Mouse (Mus musculus) kidney, embryonic 15.5 days (tissue): ENCODE data around the gene Zfp609. TPM values are rescaled to one million over a fixed set of nuclear protein-coding genes. Genes with fewer than 3 reads are reported as not detected.
"Not testable (repeated sequence)": the region's sequence is repeated elsewhere in the genome, so short reads cannot be mapped to it uniquely, and the experiment has no call there.

ENCODE experiments used
- ATAC-seq: fragments of 200-750 bp; cut with Nextera tagmentation; replicated peaks from 2 replicates; pipeline ENCODE4 v1.8.0; 2017; ENCODE audit warnings: moderate TSS enrichment; ENCODE audit not compliant: low FRiP score
- H3K27ac ChIP-seq: fragments of 300-500 bp; sonication (generic); 2 replicates; pipeline ENCODE4 v1.5.1; 2015; ENCODE audit warnings: mild to moderate bottlenecking, inconsistent platforms
- H3K27me3 ChIP-seq: fragments of 300-500 bp; sonication (generic); 2 replicates; pipeline ENCODE4 v1.6.1; 2015; ENCODE audit warnings: inconsistent platforms
- H3K36me3 ChIP-seq: fragments of 300-500 bp; sonication (generic); 2 replicates; pipeline ENCODE4 v1.6.1; 2015; ENCODE audit warnings: inconsistent platforms
- H3K4me1 ChIP-seq: fragments of 300-500 bp; sonication (generic); 2 replicates; pipeline ENCODE4 v1.6.1; 2015; ENCODE audit warnings: inconsistent platforms
- H3K4me2 ChIP-seq: fragments of 300-500 bp; sonication (generic); 2 replicates; pipeline ENCODE4 v1.6.1; 2015; ENCODE audit warnings: moderate library complexity, mild to moderate bottlenecking, inconsistent platforms
- H3K4me3 ChIP-seq: fragments of 300-500 bp; sonication (generic); replicated peaks from 2 replicates; pipeline ENCODE4 v1.5.1; 2015; ENCODE audit warnings: mild to moderate bottlenecking, inconsistent platforms
- H3K9ac ChIP-seq: fragments of 300-500 bp; sonication (generic); 2 replicates; pipeline ENCODE4 v1.6.1; 2015; ENCODE audit warnings: mild to moderate bottlenecking, inconsistent platforms
- H3K9me3 ChIP-seq: fragments of 300-500 bp; sonication (generic); replicated peaks from 2 replicates; pipeline ENCODE4 v1.6.1; 2016; ENCODE audit warnings: inconsistent platforms
- WGBS: fragments of 180-500 bp; shearing (Covaris S2); methylation state at CpG from one replicate; pipeline ENCODE4 v1.1.7; 2015; ENCODE audit warnings: mixed read lengths; 5-methylcytosine and 5-hydroxymethylcytosine counted together
- polyA plus RNA-seq: library from polyadenylated mRNA; unstranded; fragments of >200 nt; fragmentation: Nextera tagmentation; extraction: Ambion mirVana; gene quantifications from 2 replicates; pipeline ENCODE4 v1.2.1, GENCODE M21; 2015

Zfp609 gene
- polyA plus RNA-seq, 1 experiment from 2014 or later = 7.4 TPM

DNA sequence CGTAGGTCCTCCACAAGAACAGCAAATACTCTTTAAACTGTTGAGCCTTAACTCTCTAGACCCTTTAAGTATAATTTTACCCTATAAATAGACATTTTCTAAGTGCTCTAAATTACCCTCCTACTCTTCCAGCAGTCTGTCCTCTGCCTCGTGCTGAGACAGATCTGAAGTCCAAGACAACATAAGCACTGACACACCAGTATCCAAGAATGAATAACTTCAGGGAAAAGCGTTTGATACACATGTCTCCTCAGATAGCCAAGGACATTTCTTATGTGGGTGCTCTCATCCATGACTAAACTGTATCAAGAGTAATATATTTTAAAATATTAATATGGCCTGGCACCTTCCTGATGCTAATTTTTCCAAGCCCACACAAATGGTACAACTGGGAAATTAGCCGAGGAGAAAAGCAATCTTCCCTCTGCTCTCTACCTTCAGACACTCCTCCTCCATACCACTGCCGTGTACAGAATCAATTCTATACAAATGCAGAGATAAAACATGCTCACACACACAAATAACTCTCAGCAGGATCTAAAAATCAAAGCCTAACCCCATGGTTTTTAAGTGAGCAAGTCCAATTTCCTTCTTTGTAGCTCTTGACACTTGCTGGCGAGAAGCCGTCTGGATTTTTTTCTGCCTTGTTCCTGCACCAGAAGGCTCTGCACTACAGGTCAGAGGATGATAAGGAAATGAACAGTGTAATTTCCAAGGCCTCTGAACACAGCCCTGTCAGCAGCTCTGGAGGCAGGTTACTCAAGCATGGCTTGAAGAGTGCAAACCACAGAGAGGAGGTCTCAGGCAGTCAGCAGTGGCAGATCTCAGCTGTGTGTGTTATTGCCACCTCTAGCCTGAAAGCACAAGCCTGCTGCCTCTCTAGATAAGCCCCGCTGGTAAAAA is 40.2 kb downstream of the Zfp609 start:
- ATAC-seq = peak; percentile 88
- peak overlapping the region; percentile 75 for H3K27ac ChIP-seq

DNA sequence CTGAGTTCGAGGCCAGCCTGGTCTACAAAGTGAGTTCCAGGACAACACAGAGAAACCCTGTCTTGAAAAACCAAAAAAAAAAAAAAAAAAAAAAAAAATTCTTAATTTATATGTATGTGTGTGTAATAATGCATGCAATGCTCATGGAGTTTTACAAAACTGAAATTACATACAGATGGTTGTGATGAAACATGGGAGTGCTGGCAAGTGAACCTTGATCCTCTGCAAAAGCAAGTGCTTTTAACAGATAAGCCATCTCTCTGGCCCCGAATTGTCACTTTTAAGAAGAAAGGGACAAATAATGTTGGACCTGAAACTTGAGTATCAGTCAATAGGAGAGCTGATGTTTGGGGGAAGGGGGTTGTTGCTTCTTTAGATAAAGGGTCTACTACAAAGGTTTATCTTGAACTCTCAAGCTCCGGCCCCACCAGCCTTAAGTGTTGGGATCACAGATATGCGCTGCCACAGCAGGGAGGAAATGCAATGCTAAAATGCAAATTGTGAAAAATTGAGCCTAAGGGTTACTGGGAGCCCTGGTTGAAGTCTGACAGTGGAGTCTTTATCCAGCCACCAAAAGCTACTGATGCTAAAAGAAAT is 41.5 kb downstream of the Zfp609 start:
- ATAC-seq = no peak
- Histone ChIP-seq H3K9me3 (no peaks in the 10 kb centered on the region), H3K4me3 (no peak overlapping the region), H3K9ac (no peak overlapping the region), H3K27ac (no peak overlapping the region), H3K27me3 (no peaks in the 10 kb centered on the region), H3K4me2 (no peak overlapping the region), H3K36me3 (no peaks in the 10 kb centered on the region), H3K4me1 (peaks cover 18% of the 10 kb centered on the region)
- WGBS = 82% methylated on average over 4 of the region's 4 CpGs

More for the DNA sequence above, 40.2 kb downstream of the Zfp609 start:
- Histone ChIP-seq H3K4me3 (no peak overlapping the region), H3K36me3 (no peaks in the 10 kb centered on the region), H3K27me3 (no peaks in the 10 kb centered on the region), H3K9me3 (no peaks in the 10 kb centered on the region), H3K9ac (no peak overlapping the region), H3K4me2 (0 out of 2 replicates have a peak overlapping the region, but pooled peaks have one; percentile 5), H3K4me1 (peaks cover 31% of the 10 kb centered on the region)
- WGBS = 27% methylated on average over 8 of the region's 8 CpGs

DNA sequence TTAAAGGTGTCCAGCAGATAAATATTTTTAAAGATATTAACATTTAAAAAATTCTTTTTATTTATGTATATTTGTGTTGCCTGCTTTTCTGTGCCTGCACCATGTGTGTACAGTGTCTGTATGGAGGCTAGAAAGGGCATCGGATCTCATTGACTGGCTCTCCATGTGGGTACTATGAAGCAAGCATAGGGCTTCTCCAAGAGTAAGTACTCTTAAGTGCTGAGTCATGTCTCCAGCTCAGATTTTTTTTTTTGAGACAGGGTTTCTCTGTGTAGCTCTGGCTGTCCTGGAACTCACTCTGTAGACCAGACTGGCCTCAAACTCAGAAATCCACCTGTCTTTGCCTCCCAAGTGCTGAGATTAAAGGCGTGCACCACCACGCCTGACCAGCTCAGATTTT is 47.7 kb downstream of the Zfp609 start:
- WGBS = 88% methylated on average over 3 of the region's 3 CpGs
- not testable (repeated sequence) for H3K9me3 ChIP-seq, H3K36me3 ChIP-seq, H3K27ac ChIP-seq, H3K4me3 ChIP-seq, H3K9ac ChIP-seq, ATAC-seq, H3K4me2 ChIP-seq, H3K27me3 ChIP-seq
- peaks cover 18% of the 10 kb centered on the region for H3K4me1 ChIP-seq

DNA sequence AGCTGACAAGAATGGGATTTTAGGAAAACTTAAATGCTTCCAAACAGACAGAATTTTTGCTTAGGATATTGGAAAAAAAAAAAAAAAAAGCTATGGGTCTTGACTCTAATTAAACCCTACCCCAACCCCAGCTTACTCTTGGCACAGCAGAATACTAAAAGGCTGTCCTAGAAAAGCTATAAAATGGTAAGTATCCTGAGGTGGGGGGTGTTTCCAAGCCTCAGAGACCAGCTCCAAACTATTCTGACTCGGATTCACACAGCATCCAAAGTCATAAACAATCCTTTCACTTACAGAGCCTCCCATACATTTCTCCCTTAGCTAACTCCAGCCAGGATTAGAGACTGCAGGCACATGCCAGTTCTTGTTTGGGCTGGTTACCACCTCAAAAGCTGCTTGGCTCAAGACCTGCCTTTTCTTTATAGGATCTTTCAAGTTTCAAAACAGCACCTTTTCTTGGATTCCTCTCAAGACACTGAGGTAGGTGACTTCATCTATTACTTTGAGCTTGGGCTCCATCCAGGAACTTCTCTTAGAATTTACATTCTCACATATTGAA is 50.4 kb downstream of the Zfp609 start:
- Histone ChIP-seq H3K4me2 (0 out of 2 replicates have a peak overlapping the region, but pooled peaks have one; percentile 1), H3K27me3 (no peaks in the 10 kb centered on the region), H3K9me3 (no peaks in the 10 kb centered on the region), H3K36me3 (0 out of 2 replicates have a peak, but pooled peaks cover 4% of the 10 kb centered on the region), H3K27ac (peak overlapping the region; percentile 67), H3K4me3 (no peak overlapping the region), H3K9ac (no peak overlapping the region), H3K4me1 (peaks cover 18% of the 10 kb centered on the region)
- no peak for ATAC-seq
- WGBS = 3% methylated on average over 1 of the region's 1 CpGs

DNA sequence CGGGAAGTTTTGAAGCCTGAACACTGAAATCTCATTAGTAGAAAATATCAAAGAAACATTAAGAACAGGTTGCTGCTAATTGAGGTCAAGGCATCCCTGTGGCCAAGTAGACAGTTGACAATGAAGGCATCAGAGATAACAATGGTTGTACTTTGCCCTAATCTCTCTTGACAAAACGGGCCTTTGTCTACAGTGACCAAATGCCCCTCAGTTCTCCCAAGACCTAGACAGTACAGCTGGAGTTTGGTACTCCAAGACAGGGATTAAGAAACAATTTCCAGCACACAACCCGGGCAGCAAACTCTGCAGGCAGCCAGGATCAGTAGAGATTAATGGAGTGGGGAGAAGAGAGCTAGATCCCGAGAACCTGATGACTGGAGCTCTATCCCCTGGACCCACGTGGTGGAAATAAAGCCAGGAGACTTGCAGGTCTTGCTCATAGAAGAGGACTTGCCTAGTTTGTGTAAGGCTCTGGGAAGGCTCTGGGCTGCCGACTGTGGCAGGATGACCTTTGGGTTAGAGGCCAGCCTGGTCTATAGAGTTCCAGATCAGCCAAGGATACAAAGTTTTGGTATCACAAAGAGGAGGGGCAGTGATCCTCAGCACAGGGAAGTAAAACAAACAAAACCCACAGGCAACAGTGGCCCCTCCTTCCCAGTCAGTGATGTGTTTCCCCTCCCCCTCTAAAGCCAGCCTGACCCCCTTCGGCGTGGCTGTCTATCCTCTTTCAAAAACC is 51.1 kb downstream of the Zfp609 start:
- ATAC-seq = no peak; the same call in 1 of the 2 replicates
- Histone ChIP-seq H3K27ac (peak overlapping the region; percentile 67), H3K36me3 (0 out of 2 replicates have a peak, but pooled peaks cover 4% of the 10 kb centered on the region), H3K27me3 (no peaks in the 10 kb centered on the region), H3K9me3 (no peaks in the 10 kb centered on the region), H3K9ac (no peak overlapping the region), H3K4me2 (0 out of 2 replicates have a peak overlapping the region, but pooled peaks have one; percentile 1), H3K4me1 (peaks cover 18% of the 10 kb centered on the region), H3K4me3 (no peak overlapping the region)
- WGBS = 27% methylated on average over 8 of the region's 8 CpGs

DNA sequence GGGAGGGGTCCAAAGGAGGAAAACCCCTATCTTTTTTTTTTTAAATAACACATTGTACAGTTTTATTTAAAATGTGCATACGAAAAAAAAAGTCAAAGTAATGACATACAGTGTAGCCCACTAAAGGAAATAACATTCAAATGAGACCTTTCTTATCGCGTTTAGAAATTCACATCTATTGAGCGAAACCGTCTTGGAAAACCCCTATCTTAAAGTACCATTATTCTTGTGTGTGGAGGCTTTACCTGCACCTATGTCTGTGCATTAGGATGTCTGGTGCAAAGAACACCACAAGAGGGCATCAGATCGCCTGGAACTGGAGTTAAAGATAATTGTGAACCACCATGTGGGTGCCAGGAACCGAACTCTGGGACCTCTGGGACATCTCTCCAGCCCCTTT is 53.6 kb downstream of the Zfp609 start:
- no peak overlapping the region for H3K4me2 ChIP-seq
- no peak overlapping the region for H3K27ac ChIP-seq
- H3K4me3 ChIP-seq = no peak overlapping the region
- no peak overlapping the region for H3K9ac ChIP-seq
- no peaks in the 10 kb centered on the region for H3K27me3 ChIP-seq
- WGBS = 96% methylated on average over 7 of the region's 7 CpGs
- no peaks in the 10 kb centered on the region for H3K9me3 ChIP-seq
- no peak for ATAC-seq
- peaks cover 18% of the 10 kb centered on the region for H3K4me1 ChIP-seq
- 0 out of 2 replicates have a peak, but pooled peaks cover 4% of the 10 kb centered on the region for H3K36me3 ChIP-seq

DNA sequence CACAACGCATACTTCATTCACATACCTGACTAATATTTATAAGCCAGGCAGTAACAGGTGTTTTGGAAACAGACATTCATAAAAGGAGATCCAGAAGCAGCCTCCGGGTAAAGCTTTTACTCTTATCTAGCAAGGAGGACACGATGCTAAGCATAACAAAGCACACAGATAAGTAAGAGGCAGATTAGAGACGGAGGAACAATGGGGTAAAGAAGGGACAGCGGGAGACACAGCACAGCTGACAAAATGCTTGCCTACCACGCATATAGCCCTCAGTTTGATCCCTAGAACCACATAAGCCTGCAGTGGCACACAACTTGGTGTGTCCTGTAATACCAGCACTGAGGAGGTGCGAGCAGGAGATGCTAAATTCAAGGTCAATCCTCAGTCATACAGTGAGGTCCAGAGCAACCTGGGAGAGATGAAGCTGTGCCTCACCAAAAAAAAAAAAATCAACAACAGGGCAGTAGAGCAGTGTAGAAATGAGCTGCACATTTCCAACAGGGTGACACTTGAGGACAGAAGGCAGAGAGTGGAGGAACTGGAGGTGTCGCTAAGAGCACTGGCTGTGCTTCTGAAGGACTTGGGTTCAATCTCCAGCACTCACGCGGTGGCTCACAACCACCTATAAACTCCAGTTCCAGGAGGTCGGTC is 56.2 kb downstream of the Zfp609 start:
- ATAC-seq = no peak
- no peaks in the 10 kb centered on the region for H3K9me3 ChIP-seq
- 0 out of 2 replicates have a peak, but pooled peaks cover 4% of the 10 kb centered on the region for H3K36me3 ChIP-seq
- H3K9ac ChIP-seq = no peak overlapping the region
- WGBS = 50% methylated on average over 11 of the region's 11 CpGs
- H3K4me3 ChIP-seq = no peak overlapping the region
- H3K4me2 ChIP-seq = no peak overlapping the region
- peaks cover 5% of the 10 kb centered on the region for H3K4me1 ChIP-seq
- H3K27me3 ChIP-seq = no peaks in the 10 kb centered on the region
- no peak overlapping the region for H3K27ac ChIP-seq

DNA sequence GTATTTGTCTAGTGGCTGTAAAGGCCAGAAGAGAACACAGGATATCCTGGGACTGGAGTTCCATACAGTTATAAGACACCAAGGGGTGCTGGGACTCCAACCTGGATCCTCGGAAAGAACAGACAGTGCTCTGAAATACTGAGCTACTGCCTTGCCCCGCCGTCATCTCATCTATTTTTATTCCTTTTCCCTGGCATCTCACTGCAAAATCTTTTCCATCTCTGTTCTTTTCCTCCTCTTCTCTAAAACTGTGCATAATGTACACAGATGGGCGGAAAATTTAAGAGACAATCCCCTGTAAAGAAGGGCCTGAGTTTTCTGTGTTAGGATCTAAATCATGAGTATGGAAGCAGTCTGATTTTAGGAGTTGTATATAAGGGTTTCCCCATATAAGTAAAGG is 64.6 kb downstream of the Zfp609 start:
- Histone ChIP-seq H3K9me3 (no peaks in the 10 kb centered on the region), H3K27ac (no peak overlapping the region), H3K4me3 (no peak overlapping the region), H3K4me1 (peaks cover 3% of the 10 kb centered on the region; the same call in 1 of the 2 replicates), H3K9ac (no peak overlapping the region), H3K27me3 (no peaks in the 10 kb centered on the region), H3K4me2 (no peak overlapping the region), H3K36me3 (no peaks in the 10 kb centered on the region)
- WGBS = 91% methylated on average over 4 of the region's 4 CpGs
- ATAC-seq = no peak

DNA sequence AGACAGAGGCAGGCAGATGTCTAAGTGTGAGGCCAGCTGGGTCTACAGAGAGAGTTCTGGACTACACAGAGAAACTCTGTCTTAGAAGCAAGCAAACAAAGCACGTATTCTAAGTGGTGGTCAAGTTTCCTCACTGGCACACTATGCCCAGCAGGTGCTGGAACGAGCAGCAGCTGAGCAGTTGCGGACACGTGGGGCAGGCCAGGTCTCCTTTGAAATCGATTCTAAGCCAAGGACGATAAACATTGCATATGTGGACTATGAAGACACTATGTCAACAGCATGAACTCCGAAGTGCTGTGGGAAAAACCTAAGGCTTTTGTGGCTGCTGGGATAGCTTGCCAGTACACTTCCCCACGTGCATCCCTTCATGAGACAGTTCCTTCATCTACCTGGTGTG is 67.4 kb downstream of the Zfp609 start:
- H3K4me2 ChIP-seq = no peak overlapping the region
- H3K27me3 ChIP-seq = no peaks in the 10 kb centered on the region
- H3K9me3 ChIP-seq = no peaks in the 10 kb centered on the region
- H3K27ac ChIP-seq = no peak overlapping the region
- H3K9ac ChIP-seq = no peak overlapping the region
- H3K4me3 ChIP-seq = no peak overlapping the region
- ATAC-seq = no peak
- WGBS = 82% methylated on average over 8 of the region's 8 CpGs
- no peaks in the 10 kb centered on the region for H3K36me3 ChIP-seq
- H3K4me1 ChIP-seq = peaks cover 3% of the 10 kb centered on the region; the same call in 1 of the 2 replicates

DNA sequence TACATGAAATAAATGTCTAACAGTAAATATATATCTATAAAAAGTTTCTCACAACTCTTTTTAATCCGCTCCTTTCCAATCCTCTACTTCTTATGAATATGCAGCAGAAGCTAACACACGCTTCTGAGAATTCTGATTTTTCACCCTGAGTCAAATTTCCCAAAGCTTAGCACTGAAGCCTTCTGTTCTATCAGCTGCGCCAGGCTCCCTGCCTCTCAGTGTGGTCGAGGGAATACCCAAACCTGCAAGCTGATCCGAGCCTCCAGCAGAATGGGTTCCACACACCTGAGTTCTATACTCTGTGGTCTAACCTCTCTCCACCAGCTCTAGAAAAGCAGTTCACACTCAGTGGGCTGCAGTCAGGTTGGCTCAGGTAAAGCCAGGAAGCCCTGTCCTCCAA is 68.1 kb downstream of the Zfp609 start:
- no peaks in the 10 kb centered on the region for H3K36me3 ChIP-seq
- H3K9ac ChIP-seq = no peak overlapping the region
- no peak overlapping the region for H3K27ac ChIP-seq
- H3K4me2 ChIP-seq = no peak overlapping the region
- peaks cover 3% of the 10 kb centered on the region; the same call in 1 of the 2 replicates for H3K4me1 ChIP-seq
- no peaks in the 10 kb centered on the region for H3K9me3 ChIP-seq
- H3K4me3 ChIP-seq = no peak overlapping the region
- WGBS = 92% methylated on average over 5 of the region's 5 CpGs
- no peaks in the 10 kb centered on the region for H3K27me3 ChIP-seq
- no peak for ATAC-seq

DNA sequence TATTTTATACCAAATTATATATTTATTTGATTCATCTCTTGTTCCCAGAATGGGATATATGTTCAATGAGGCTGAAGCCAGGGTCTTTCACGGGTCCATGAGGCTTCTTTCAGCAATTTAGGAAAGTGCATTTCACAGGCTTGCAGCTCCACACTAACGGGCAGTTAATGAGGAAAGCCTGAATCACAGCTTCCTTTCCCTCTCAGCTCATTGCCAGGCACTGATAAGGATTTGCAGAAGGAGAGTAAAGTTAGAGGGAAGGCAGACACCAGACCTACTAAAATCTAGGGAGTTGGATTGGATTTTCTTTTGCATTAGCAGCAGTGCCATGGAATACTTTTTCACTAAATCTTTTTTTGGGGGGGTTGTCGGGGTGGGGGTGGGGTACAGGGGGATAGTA is 69.5 kb downstream of the Zfp609 start:
- ATAC-seq = no peak
- Histone ChIP-seq H3K4me2 (no peak overlapping the region), H3K27ac (no peak overlapping the region), H3K9me3 (no peaks in the 10 kb centered on the region), H3K9ac (no peak overlapping the region), H3K4me1 (peaks cover 3% of the 10 kb centered on the region; the same call in 1 of the 2 replicates), H3K4me3 (no peak overlapping the region), H3K27me3 (no peaks in the 10 kb centered on the region), H3K36me3 (no peaks in the 10 kb centered on the region)
- WGBS = 78% methylated on average over 3 of the region's 3 CpGs
